Mouse (Mus musculus) heart, embryonic 11.5 days (tissue): ENCODE measurements at regions not wholly inside any gene's neighbourhood (a gene's known extent, or its start where the extent isn't known, plus 50 kb on each side); places are given as distances from the start of the nearest gene placed in this dataset.

Experiments used
- ATAC-seq: fragments of 200-750 bp; cut with Nextera tagmentation; replicated peaks from 2 replicates; pipeline ENCODE4 v1.8.0; 2017; ENCODE audit warnings: moderate library complexity; ENCODE audit not compliant: insufficient number of reproducible peaks, low FRiP score, low TSS enrichment
- H3K27ac ChIP-seq: fragments of 300-500 bp; sonication (generic); 2 replicates; pipeline ENCODE4 v1.5.1; 2014; ENCODE audit warnings: mild to moderate bottlenecking, low read depth, low read length
- H3K27me3 ChIP-seq: fragments of 300-500 bp; sonication (generic); 2 replicates; pipeline ENCODE4 v1.6.1; 2014; ENCODE audit warnings: mild to moderate bottlenecking, low read length, mixed read lengths; ENCODE audit not compliant: control insufficient read depth, insufficient read depth
- H3K36me3 ChIP-seq: fragments of 300-500 bp; sonication (generic); 2 replicates; pipeline ENCODE4 v1.6.1; 2014; ENCODE audit warnings: mild to moderate bottlenecking, low read length, moderate library complexity, mixed read lengths; ENCODE audit not compliant: control insufficient read depth, insufficient read depth
- H3K4me1 ChIP-seq: fragments of 300-500 bp; sonication (generic); 2 replicates; pipeline ENCODE4 v1.6.1; 2014; ENCODE audit warnings: low read length; ENCODE audit not compliant: control insufficient read depth, insufficient read depth
- H3K4me2 ChIP-seq: fragments of 300-500 bp; sonication (generic); 2 replicates; pipeline ENCODE4 v1.6.1; 2014; ENCODE audit warnings: mild to moderate bottlenecking, moderate library complexity
- H3K4me3 ChIP-seq: fragments of 300-500 bp; sonication (generic); 2 replicates; pipeline ENCODE4 v1.5.1; 2014; ENCODE audit warnings: low read depth, low read length
- H3K9ac ChIP-seq: fragments of 300-500 bp; sonication (generic); 2 replicates; pipeline ENCODE4 v1.6.1; 2014; ENCODE audit warnings: mild to moderate bottlenecking, low read depth, low read length, moderate library complexity
- H3K9me3 ChIP-seq: fragments of 300-500 bp; sonication (generic); replicated peaks from 2 replicates; pipeline ENCODE4 v1.6.1; 2016; ENCODE audit warnings: low read length; ENCODE audit not compliant: control insufficient read depth
- WGBS: fragments of 180-500 bp; shearing (Covaris S2); extraction: QIAGEN DNeasy Blood & Tissue Kit; methylation state at CpG from one replicate; pipeline ENCODE4 v1.1.7; 2014; ENCODE audit not compliant: insufficient replicate concordance; 5-methylcytosine and 5-hydroxymethylcytosine counted together

DNA sequence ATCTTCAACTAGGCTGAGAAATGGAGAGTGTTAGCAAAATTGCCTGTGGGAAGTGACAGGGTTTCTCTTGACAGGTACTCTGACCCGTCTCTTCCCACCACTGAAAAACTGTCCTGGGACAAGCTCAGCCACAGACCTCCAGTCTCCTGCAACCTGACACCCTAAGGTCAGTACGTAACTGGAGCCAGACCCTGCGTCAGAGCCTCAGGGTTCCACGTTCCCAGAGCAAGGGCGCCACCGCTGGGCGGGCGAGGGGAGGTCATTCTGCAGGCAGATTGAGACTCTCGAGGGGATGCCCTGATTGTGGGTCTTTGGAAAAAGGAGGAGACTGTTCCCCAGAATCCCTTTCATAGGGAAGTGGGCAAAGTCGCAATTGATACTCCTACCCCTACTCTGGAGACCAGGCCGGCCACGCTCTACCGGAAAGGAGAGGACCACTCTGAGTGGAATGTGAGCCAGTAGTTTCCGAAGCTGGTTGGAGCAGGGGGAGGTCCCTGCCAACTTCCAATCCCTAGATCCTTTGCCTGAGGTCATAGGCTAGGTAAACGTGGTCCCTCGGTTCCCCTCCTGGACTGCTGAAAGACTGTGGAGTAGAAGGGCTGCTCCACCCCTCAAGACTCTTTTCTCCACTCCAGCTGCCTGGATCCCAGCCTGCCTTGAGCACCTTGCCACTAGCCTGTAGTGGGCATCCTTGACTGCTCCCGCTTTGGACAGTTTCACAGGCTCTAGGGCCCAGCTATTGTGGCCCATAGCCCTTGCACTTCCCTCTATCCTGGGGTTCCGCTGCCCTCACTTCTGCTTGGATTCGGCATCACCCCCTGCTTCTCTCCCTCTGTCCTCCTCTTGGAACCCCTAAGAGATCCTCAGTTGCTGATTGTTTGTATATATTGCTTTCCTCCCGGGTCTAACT, 61.0 kb upstream of the Lpcat1 start:
- WGBS, result 13% methylated on average over 20 of the region's 20 CpGs
- Histone ChIP-seq H3K27ac (no peak overlapping the region), H3K4me3 (no peak overlapping the region), H3K9me3 (no peaks in the 10 kb centered on the region), H3K9ac (no peak overlapping the region), H3K4me2 (peak overlapping the region; percentile 52), H3K36me3 (no peaks in the 10 kb centered on the region), H3K4me1 (no peaks in the 10 kb centered on the region), H3K27me3 (no peaks in the 10 kb centered on the region; the same call in 1 of the 2 replicates)
- ATAC-seq, result peak; percentile 74; the same call in 1 of the 2 replicates

DNA sequence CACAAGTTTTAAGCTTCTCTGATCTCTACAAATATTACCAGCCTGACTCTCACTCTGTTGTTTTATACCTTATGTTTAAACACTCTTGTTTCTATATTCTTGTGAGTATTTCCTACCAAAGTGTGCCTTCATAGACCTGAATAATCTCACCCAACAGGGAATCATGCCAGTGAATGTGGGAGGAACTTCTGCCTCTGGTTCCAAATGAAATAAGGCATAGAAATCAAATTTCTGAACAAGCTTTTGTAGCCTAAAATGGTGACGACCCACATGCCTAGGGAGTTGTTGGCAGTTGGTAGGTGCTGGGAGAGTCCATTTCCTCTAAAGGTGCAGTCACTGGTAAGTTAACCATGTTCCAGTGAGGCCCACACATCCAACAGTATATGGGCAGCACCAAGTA, 66.1 kb upstream of the Lpcat1 start:
- 77% methylated on average over 1 of the region's 1 CpGs for WGBS
- H3K4me2 ChIP-seq, result no peak overlapping the region
- H3K9me3 ChIP-seq, result no peaks in the 10 kb centered on the region
- no peak overlapping the region for H3K27ac ChIP-seq
- H3K4me1 ChIP-seq, result peaks cover 9% of the 10 kb centered on the region; the same call in 1 of the 2 replicates
- H3K9ac ChIP-seq, result no peak overlapping the region
- H3K27me3 ChIP-seq, result no peaks in the 10 kb centered on the region
- H3K36me3 ChIP-seq, result no peaks in the 10 kb centered on the region
- no peak overlapping the region for H3K4me3 ChIP-seq
- ATAC-seq, result no peak

GRCm38 (mm10) chr13:73397033-73397432, 68.7 kb upstream of the Ndufs6 start:
- Histone ChIP-seq H3K9me3 (no peaks in the 10 kb centered on the region), H3K27ac (no peak overlapping the region), H3K4me3 (no peak overlapping the region), H3K9ac (no peak overlapping the region), H3K36me3 (no peaks in the 10 kb centered on the region), H3K27me3 (no peaks in the 10 kb centered on the region), H3K4me2 (no peak overlapping the region), H3K4me1 (peaks cover 9% of the 10 kb centered on the region; the same call in 1 of the 2 replicates)
- no peak for ATAC-seq
- WGBS, result 26% methylated on average over 4 of the region's 4 CpGs

DNA sequence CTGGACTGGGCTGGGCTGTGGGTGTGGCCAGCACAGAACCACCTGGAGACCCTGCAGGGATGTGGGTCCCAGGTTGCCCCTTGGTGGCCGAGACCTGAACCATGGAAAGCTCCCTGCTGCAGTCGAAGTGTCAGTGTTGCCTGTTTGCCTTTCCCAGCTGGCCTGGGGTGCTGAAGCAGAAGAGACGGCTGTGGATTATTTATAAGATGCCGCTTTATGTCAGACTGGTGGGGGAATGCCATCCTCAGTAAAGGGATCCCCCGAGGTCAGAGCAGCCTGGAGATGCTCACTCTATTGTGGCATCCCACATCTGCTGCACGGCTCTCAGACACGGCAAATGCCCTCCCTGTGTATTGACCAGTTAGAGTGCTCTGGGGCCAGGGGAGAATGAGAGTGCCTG, 67.5 kb upstream of the Ndufs6 start:
- Histone ChIP-seq H3K9ac (no peak overlapping the region), H3K9me3 (no peaks in the 10 kb centered on the region), H3K27me3 (no peaks in the 10 kb centered on the region), H3K4me1 (peaks cover 9% of the 10 kb centered on the region; the same call in 1 of the 2 replicates), H3K4me2 (no peak overlapping the region), H3K36me3 (no peaks in the 10 kb centered on the region), H3K4me3 (no peak overlapping the region), H3K27ac (no peak overlapping the region)
- WGBS, result 67% methylated on average over 7 of the region's 7 CpGs
- ATAC-seq, result no peak

GRCm38 (mm10) chr13:73389051-73389450, 60.7 kb upstream of the Ndufs6 start:
- no peaks in the 10 kb centered on the region for H3K9me3 ChIP-seq
- WGBS, result 66% methylated on average over 4 of the region's 4 CpGs
- H3K27me3 ChIP-seq, result no peaks in the 10 kb centered on the region
- H3K9ac ChIP-seq, result no peak overlapping the region
- H3K36me3 ChIP-seq, result no peaks in the 10 kb centered on the region
- no peak overlapping the region for H3K4me2 ChIP-seq
- H3K27ac ChIP-seq, result no peak overlapping the region
- ATAC-seq, result no peak
- no peaks in the 10 kb centered on the region for H3K4me1 ChIP-seq
- H3K4me3 ChIP-seq, result no peak overlapping the region

DNA sequence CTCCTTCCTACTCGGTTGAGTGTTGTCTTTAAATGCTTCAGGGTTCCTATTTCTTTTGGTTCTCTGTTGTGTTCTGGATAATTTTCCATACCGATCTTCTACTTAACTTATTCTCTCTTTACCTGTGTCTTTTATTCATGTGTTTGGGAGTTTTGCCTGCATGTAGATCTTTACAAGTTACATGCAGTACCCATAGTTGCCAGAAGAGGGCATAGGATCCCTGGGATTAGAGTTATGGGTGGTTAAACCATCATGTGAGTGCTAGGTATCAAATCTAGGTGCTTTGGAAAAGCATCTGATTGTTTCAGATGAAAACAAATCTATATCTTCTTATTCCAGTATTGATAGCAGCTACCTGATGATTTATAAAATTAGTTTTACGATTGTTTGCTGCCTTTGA, 55.2 kb upstream of the Ndufs6 start:
- H3K9ac ChIP-seq, result no peak overlapping the region
- no peaks in the 10 kb centered on the region for H3K9me3 ChIP-seq
- H3K36me3 ChIP-seq, result no peaks in the 10 kb centered on the region
- WGBS, result 46% methylated on average over 3 of the region's 3 CpGs
- no peak overlapping the region for H3K27ac ChIP-seq
- H3K4me2 ChIP-seq, result no peak overlapping the region
- no peaks in the 10 kb centered on the region for H3K27me3 ChIP-seq
- H3K4me1 ChIP-seq, result no peaks in the 10 kb centered on the region
- no peak for ATAC-seq
- no peak overlapping the region for H3K4me3 ChIP-seq
